Mouse (Mus musculus) CD4-positive helper T cell, adult 2 months (primary cell): ENCODE results near the gene Tsga10ip.

Experiments
- DNase-seq: peaks from one replicate; pipeline ENCODE4 v3.0.0-alpha.2; 2012; ENCODE audit warnings: low read depth, missing footprints, low spot score

The Tsga10ip gene

GRCm38 (mm10) chr19:5345297-5346131 is 56.8 kb downstream of the Tsga10ip start:
- no peak for DNase-seq

- DNase-seq, result no peak
Measured at GRCm38 (mm10) chr19:5341360-5341759, 61.0 kb downstream of the Tsga10ip start.
